Mouse (Mus musculus): ENCODE measurements at regions not wholly inside any gene's neighbourhood (a gene's known extent, or its start where the extent isn't known, plus 50 kb on each side); places are given as distances from the start of the nearest gene placed in this dataset.

- no peak for DNase-seq (ENCODE audit: low spot score)
Measured at GRCm38 (mm10) chr1:42008046-42008445, 687.5 kb upstream of the Pou3f3 start.

DNA sequence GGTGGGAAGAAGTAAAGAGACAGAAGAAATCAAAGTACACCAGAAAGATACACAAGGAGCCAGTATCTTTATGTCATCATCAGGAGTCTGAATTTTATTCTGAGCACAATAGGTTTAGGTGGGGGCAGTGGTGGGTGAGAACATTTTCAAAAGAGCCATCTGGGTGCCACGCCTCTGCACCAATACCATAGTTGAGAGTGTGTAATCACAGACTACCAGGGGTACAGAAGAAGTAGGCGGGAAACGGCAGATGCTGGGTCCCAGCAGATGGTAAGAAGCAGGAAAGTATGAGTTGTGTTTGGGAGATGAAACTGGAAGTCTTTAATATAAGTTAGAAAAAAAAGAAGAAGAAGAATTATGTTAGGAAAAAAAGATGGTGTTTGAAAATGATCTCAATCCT lies 682.7 kb upstream of the Pou3f3 start:
- DNase-seq (ENCODE audit: low spot score), result no peak

GRCm38 (mm10) chr1:42018966-42019365 lies 676.6 kb upstream of the Pou3f3 start:
- DNase-seq (ENCODE audit: low spot score), result no peak

DNA sequence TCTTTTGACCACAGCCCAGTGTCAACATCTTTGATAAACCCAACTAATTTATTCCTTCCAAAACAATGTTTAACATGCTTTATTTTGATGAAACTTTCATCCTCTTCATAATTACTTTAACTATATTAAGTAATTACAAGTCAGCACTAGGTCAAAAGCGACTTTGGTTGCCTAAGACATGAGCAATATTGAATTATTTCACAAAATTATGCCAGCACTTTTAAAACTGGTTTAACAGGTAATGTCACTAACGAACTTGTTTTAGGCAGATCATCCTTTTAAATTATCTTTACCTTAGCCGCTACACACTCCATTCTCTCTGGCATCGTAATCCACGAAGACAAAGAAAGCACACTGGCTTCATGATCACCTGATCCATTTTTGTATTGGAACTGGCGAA lies 669.8 kb upstream of the Pou3f3 start:
- no peak for DNase-seq (ENCODE audit: low spot score)

DNA sequence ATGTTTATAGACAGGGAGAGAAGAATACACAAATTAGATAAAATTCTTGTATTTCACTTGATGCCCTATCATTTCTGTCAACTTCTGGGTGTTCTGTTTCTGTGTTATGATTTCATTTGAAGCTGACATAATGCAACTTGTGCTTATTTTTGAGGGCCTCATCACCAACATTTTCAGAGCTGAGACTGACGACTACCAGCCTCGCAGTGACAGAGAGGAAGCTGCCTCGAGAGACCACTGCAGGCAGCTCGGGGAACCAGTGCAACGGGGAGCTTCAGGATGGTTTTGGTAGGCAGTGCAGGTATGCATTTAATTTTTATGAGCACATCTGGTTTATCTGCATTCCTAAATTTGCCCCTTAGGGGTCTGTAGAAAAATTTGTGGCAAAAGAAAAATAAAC lies 669.1 kb upstream of the Pou3f3 start:
- DNase-seq (ENCODE audit: low spot score), result peak; percentile 4

DNA sequence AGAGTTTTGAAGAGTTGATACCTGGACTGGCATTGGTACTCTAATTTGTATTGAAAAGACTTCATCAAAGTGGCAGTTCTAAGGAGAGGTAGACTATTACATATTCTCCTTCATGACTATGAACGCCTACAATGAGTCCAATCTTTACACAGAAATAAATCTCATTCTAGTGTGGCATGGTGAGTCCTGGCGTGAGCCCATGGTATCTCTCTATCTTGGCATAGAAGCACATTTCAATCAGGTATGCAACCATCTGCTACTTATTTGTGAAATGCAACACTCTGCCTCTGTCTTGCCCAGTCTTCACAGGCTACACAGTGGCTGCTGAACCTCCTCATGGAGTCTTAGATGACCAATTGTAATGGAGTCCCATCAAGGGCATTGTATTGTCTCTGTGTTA lies 661.8 kb upstream of the Pou3f3 start:
- DNase-seq (ENCODE audit: low spot score), result no peak

DNA sequence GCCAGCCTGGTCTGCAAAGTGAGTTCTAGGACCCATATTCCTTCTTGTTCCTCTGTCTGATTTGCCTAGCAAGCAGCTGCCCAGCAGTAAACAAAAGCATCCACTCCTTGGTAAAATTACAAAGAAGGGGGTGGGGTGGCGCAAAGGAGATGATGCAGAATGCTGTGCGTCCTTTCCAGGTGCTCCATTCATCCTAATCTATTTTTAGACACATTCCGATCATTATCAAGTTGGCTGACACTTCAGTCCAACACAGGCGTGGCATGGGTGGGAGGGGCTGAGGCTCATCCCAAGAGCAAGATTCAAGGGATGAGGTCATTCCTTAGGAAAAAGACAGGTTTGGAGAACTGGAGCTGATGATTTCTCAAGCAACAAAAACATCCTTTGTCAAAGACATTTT lies 660.2 kb upstream of the Pou3f3 start:
- no peak for DNase-seq (ENCODE audit: low spot score)

- no peak for DNase-seq (ENCODE audit: low spot score)
Measured at GRCm38 (mm10) chr1:42041544-42041943, 654.0 kb upstream of the Pou3f3 start.

- peak; percentile 5 for DNase-seq (ENCODE audit: low spot score)
Measured at GRCm38 (mm10) chr1:42058494-42058893, 637.1 kb upstream of the Pou3f3 start.

- no peak for DNase-seq (ENCODE audit: low spot score)
Measured at GRCm38 (mm10) chr1:42070064-42070463, 625.5 kb upstream of the Pou3f3 start.

DNA sequence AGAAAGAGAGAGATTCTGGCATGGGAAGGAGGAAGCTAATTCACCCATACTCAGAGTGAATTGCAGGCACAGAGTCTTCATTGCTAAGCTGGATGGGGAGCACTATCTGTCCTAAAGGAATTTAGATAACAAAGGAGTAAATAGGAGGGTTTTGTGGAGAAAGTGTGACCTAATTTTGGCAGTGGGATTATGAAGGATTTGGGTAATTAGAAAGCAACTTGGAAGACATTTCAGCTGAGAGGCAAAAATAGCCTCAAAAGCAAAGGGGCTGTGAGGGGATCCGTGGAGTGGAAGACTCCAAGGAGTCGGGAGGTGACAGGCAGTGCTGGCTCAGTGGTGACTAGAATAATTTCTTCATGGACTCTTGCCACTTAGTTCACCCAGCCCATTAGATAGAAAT lies 599.5 kb upstream of the Pou3f3 start:
- no peak for DNase-seq (ENCODE audit: low spot score)

- DNase-seq (ENCODE audit: low spot score), result no peak
Measured at GRCm38 (mm10) chr1:42098580-42098979, 597.0 kb upstream of the Pou3f3 start.

DNA sequence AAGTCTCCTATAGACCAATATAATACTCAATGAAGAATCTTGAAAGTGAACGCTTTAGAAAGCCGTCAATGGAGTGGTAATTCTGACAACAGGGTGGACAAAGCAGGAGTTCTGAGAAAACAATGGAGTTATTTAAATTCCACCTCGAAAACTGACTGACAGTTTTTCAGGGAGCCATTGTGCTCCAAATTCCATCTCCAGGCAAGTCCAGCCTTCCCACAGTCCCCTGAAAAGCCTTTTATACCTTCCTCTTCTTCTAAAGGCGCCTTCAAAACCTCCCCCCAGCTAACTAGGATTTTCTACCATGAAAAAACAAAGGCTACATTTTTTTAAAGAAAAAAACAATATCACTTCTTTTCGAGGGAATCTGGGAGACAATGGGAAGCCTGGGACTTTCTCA lies 588.0 kb upstream of the Pou3f3 start:
- peak; percentile 53 for DNase-seq (ENCODE audit: low spot score)

DNA sequence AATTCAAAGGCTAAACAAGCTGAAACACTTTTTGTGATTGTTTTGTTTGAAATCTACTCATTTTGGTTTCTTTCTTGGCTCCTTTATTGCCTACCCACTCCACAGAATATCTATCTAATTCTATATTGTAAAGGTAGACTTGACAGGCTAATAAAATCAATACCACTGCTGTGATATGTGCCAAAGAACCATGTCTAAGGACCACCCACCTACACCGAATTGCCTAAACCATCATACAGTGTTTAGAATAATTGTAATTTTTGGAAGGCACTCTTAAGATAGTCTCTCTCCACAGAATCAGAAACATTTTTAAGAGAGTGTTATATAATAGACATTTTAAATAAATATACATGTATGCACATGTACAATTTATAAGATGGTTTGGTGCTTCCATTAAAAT lies 587.6 kb upstream of the Pou3f3 start:
- no peak for DNase-seq (ENCODE audit: low spot score)

GRCm38 (mm10) chr1:42152175-42152790 lies 543.3 kb upstream of the Pou3f3 start:
- peak; percentile 0 for DNase-seq (ENCODE audit: low spot score)

- peak; percentile 3 for DNase-seq (ENCODE audit: low spot score)
Measured at GRCm38 (mm10) chr1:42152916-42153315, 542.7 kb upstream of the Pou3f3 start.

DNA sequence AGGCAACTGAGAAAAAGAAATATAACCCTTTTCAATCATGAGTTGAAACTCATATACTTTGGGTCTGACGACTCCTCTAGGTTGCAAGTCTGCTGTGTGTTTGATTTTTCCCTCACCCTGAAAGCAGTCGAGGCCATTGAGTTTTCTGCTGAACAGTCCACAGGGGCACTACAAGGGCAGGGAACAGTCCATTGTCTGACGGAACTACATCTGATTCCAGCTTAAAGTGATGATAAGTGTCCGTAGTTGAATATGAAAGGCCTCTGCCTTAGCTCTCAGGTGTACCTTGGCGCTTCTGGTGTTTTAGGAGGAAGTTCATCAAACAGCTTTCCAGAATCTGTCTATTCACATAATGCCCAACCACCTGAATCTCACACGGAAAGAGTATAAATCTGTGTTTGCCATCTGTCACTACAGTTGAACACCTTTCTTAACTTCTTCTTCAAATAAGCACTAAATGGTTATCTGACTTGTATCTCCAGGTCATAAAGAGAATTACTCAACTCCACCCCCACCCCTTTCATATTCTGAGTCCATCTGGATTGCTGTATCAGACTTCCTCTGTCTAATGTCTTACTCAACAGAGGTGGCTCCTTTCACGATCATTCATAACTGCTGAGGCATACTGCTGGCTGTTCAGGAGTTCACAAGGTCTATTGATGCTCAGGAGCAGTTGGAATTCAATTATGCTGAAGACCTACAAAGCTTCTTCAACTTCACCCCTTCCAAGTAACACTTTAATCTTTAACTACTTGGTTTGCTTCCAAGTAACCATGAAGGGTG lies 527.6 kb upstream of the Pou3f3 start:
- no peak for DNase-seq (ENCODE audit: low spot score)

GRCm38 (mm10) chr1:42169505-42169904 lies 526.1 kb upstream of the Pou3f3 start:
- no peak for DNase-seq (ENCODE audit: low spot score)

DNA sequence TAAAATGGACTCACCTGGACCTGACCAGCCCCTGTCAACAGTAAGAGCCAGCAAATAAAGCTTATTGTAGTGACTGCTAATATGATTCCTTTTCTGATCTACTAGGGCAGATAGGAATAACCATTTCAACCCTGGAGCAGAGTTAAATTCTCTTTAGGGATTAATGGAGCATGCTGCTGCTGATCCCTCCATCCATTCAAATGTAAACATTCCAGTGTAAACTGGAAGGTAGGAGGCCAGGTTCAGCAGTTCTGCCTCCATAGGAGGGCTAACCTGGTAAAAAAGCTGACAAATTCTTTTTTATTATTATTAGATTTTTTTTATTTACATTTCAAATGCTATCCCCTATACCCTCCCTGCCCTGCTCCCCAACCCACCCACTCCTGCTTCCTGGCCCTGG lies 509.3 kb upstream of the Pou3f3 start:
- DNase-seq (ENCODE audit: low spot score), result no peak

- DNase-seq (ENCODE audit: low spot score), result no peak
Measured at GRCm38 (mm10) chr1:42228098-42228497, 467.5 kb upstream of the Pou3f3 start.

GRCm38 (mm10) chr1:42229711-42230110 lies 465.9 kb upstream of the Pou3f3 start:
- no peak for DNase-seq (ENCODE audit: low spot score)

GRCm38 (mm10) chr1:42230469-42231040 lies 465.0 kb upstream of the Pou3f3 start:
- no peak for DNase-seq (ENCODE audit: low spot score)

DNA sequence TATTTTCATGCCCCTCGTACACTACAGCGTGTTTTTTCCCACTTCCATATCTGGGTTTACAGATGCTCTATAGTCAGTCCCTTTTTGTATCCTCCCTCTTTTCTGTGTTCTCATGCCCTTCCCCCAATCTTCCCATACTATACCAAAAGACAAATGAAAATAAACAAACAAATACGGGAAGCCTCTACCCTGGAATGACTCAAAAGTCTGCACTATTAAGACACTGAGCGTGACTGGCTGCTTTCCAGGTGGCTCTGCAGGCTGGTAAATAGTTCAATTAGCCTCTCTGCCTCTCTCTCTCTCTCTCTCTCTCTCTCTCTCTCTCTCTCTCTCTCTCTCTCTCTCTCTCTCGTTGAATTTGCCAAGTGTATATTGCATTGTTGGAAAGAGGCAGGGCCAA lies 464.5 kb upstream of the Pou3f3 start:
- DNase-seq (ENCODE audit: low spot score), result no peak

GRCm38 (mm10) chr1:42231897-42232296 lies 463.7 kb upstream of the Pou3f3 start:
- no peak for DNase-seq (ENCODE audit: low spot score)
